Mouse (Mus musculus): ENCODE measurements around the gene B230118H07Rik. TPM values are rescaled to one million over a fixed set of nuclear protein-coding genes. Genes with fewer than 3 reads are reported as not detected.
A peak's percentile ranks its signal among the peaks of the same experiment; 100 is the strongest.

B230118H07Rik gene
- polyA plus RNA-seq, 2 experiments: 4.8 to 21.3 TPM

DNA sequence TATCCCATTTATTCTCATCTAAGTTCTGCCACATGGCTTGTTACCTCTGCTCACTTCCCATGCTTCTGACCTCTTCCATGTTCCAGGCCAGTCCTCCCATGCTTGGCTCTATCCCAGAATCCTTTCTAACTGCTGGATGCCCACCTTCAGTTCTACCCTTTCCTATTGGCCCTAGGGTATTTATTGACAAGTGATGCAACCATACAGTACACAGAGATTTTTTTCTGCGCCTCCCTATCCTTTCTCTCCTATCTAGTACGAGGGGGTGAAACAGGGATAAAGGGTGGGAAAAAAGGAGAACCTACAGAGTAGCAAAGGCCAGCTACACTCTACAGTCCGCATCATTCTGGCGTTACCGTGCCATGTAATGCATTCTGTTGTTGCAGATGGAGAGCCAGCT lies 38.7 kb upstream of the B230118H07Rik start:
- H3K27me3 ChIP-seq (ENCODE audit: control insufficient read depth, insufficient read depth, low read length): no peaks in the 10 kb centered on the region
- no peak for TF ChIP-seq CTCF (IDR thresholded peaks at IDR 0.05; ENCODE audit: low read depth)
- TF ChIP-seq EP300 (IDR thresholded peaks at IDR 0.05; ENCODE audit: low read depth): no peak
- H3K36me3 ChIP-seq (replicated peaks; ENCODE audit: control insufficient read depth, insufficient read depth, low read depth): peaks cover 7% of the 10 kb centered on the region
- no peaks in the 10 kb centered on the region for H3K4me1 ChIP-seq (replicated peaks; ENCODE audit: control insufficient read depth in 2 of 2, insufficient read depth in 2 of 2, low read length in 1 of 2)
- no peak overlapping the region for H3K9ac ChIP-seq (replicated peaks)
- H3K4me3 ChIP-seq (ENCODE audit: insufficient read depth in 1 of 2, low read depth in 2 of 2, low read length in 2 of 2): no peak overlapping the region
- ATAC-seq (ENCODE audit: insufficient read depth) (no peak), DNase-seq (ENCODE audit: low read depth in 3 of 3, low spot score in 3 of 3) (no peak)
- WGBS (ENCODE audit: insufficient replicate concordance): 83% methylated on average over 5 of the region's 5 CpGs
- no peak overlapping the region for H3K4me2 ChIP-seq (ENCODE audit: low read depth)
- H3K27ac ChIP-seq: no peak overlapping the region
- no peaks in the 10 kb centered on the region for H3K9me3 ChIP-seq (ENCODE audit: control insufficient read depth, low read length)

DNA sequence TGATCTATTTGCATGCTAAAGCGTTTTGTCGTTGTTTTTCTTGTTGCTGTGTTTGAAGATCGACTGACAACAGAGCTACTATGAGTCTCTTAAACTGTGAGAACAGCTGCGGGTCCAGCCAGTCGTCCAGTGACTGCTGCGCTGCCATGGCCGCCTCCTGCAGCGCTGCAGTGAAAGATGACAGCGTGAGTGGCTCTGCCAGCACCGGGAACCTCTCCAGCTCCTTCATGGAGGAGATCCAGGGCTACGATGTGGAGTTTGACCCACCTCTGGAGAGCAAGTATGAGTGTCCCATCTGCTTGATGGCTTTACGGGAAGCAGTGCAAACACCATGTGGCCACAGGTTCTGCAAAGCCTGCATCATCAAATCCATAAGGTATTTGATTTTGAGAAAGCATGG lies 35.1 kb upstream of the B230118H07Rik start:
- H3K36me3 ChIP-seq (replicated peaks; ENCODE audit: control insufficient read depth, insufficient read depth, low read depth): peaks cover 4% of the 10 kb centered on the region
- no peaks in the 10 kb centered on the region for H3K9me3 ChIP-seq (ENCODE audit: control insufficient read depth, low read length)
- H3K4me1 ChIP-seq (replicated peaks; ENCODE audit: control insufficient read depth in 2 of 2, insufficient read depth in 2 of 2, low read length in 1 of 2): peaks cover under 1 to 2% of the 10 kb centered on the region in 2 experiments
- ATAC-seq (ENCODE audit: insufficient read depth) (no peak), DNase-seq (ENCODE audit: low read depth in 3 of 3, low spot score in 3 of 3) (no peak)
- no peak for TF ChIP-seq EP300 (IDR thresholded peaks at IDR 0.05; ENCODE audit: low read depth)
- no peak for TF ChIP-seq CTCF (IDR thresholded peaks at IDR 0.05; ENCODE audit: low read depth)
- H3K4me3 ChIP-seq (ENCODE audit: insufficient read depth in 1 of 2, low read depth in 2 of 2, low read length in 2 of 2): no peak overlapping the region
- H3K9ac ChIP-seq (replicated peaks): no peak overlapping the region
- WGBS (ENCODE audit: insufficient replicate concordance): 83% methylated on average over 12 of the region's 12 CpGs
- H3K27ac ChIP-seq: no peak overlapping the region
- no peak overlapping the region for H3K4me2 ChIP-seq (ENCODE audit: low read depth)
- no peaks in the 10 kb centered on the region for H3K27me3 ChIP-seq (ENCODE audit: control insufficient read depth, insufficient read depth, low read length)

DNA sequence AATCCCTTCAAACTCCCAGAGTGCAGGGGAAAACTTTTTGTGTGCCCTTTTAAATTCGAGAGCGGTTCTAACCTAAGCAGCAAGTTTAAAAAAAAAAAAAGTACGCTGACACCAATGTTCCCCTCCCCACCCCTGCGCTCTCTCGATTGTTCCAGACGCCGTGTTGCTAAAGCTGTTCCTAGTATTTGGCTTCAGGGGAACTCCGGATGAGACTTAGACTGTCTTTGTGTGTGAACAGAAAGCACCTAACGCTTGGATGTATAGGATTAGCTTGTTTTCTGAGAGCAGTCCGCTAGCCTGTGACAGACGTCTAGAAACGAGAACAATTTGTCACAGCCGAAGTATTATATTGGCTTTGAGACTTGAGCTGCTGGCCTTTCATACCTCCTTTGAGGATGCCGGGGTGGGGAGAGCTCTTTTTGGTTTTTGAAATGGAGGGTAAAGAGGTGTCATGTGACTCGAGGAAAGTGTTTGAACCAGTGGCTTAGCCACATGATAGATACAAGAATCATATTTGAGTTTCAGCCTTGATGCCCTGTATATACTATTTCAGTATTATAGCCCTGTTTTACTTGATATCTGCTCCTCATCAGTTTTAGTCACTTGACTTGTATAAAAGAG lies 29.9 kb upstream of the B230118H07Rik start:
- Histone ChIP-seq H3K4me3 (ENCODE audit: insufficient read depth in 1 of 2, low read depth in 2 of 2, low read length in 2 of 2) (peak overlapping the region; percentile 89 to 93), H3K9ac (replicated peaks) (peak overlapping the region; percentile 73), H3K36me3 (replicated peaks; ENCODE audit: control insufficient read depth, insufficient read depth, low read depth) (no peaks in the 10 kb centered on the region), H3K27ac (no peak overlapping the region), H3K4me1 (replicated peaks; ENCODE audit: control insufficient read depth in 2 of 2, insufficient read depth in 2 of 2, low read length in 1 of 2) (peaks cover 4 to 5% of the 10 kb centered on the region in 2 experiments), H3K27me3 (ENCODE audit: control insufficient read depth, insufficient read depth, low read length) (no peaks in the 10 kb centered on the region), H3K4me2 (ENCODE audit: low read depth) (peak overlapping the region; percentile 84), H3K9me3 (ENCODE audit: control insufficient read depth, low read length) (no peaks in the 10 kb centered on the region)
- no peak for ATAC-seq (ENCODE audit: insufficient read depth)
- peak in 1 of 3 experiments; percentile 54 for DNase-seq (ENCODE audit: low read depth in 3 of 3, low spot score in 3 of 3)
- no peak for TF ChIP-seq CTCF (IDR thresholded peaks at IDR 0.05; ENCODE audit: low read depth)
- TF ChIP-seq EP300 (IDR thresholded peaks at IDR 0.05; ENCODE audit: low read depth): no peak
- WGBS (ENCODE audit: insufficient replicate concordance): 5% methylated on average over 15 of the region's 15 CpGs

DNA sequence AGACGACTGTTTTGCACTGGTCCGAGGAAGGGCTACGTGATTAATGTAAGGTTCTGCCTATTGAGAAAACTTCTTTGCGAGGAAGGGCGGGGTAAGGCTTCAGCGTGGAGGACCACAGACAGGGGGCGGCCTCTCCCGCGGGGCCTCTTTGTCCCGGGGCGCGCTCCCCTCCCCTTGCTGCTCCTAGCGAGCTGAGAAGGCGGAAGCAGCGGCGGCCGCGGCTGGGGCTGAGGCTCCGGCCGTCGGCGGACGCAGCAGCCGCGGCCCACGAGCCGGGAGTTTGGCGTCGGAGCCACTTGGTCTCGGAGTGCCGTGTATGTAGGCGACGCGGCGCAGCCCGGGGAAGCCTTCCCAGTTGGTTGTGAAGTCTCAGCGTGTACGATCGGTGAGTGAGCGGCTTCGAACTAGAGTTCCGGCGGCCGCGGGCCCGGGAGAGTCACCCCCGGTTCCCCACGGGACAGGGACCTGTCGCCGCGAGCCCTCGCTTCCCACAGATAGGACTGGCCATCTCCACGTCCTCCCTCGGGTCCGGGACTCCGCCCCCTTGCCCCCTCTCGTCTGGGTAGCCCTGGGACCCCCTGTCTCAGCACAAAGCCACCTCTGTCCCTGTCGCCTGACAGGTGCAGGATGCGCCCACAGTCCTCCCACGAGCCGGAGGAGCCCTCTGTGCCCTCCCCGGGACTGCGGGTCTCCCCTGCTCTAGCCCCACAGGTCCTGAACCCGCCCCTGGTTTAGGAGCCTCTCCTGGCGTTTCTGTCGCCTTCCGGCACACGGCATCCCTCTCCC lies 29.1 kb upstream of the B230118H07Rik start, which contains the start of gene Traf6:
Traf6 (plus strand) TSS at position 194 of the 786 bp plus-strand sequence.
- H3K36me3 ChIP-seq (replicated peaks; ENCODE audit: control insufficient read depth, insufficient read depth, low read depth): no peaks in the 10 kb centered on the region
- under 1% methylated on average over 68 of the region's 68 CpGs for WGBS (ENCODE audit: insufficient replicate concordance)

DNA sequence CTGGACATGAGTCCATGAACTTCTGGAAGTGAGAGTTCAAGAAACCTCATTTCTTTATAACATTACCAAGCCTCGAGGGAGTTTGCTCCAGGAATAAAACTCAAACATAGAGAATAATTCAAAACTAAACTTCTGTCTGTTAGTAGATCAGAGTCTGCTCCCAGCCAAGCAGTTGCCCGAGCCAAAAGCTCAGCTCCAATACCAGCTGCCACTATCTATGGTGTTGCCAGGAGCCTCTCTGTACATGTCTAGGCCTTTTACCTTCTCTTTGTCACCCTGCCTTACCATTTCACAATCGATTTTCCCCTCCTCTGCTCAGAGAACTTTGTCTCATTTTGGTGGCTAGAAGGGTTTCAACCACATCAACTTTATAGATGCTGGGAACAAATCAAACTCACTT lies 24.2 kb upstream of the B230118H07Rik start:
- Histone ChIP-seq H3K9me3 (ENCODE audit: control insufficient read depth, low read length) (no peaks in the 10 kb centered on the region), H3K36me3 (replicated peaks; ENCODE audit: control insufficient read depth, insufficient read depth, low read depth) (no peaks in the 10 kb centered on the region), H3K9ac (replicated peaks) (no peak overlapping the region), H3K27me3 (ENCODE audit: control insufficient read depth, insufficient read depth, low read length) (no peaks in the 10 kb centered on the region), H3K4me1 (replicated peaks; ENCODE audit: control insufficient read depth in 2 of 2, insufficient read depth in 2 of 2, low read length in 1 of 2) (peaks cover 0 to 2% of the 10 kb centered on the region in 2 experiments; a peak in 2 of 4 replicates), H3K4me3 (ENCODE audit: insufficient read depth in 1 of 2, low read depth in 2 of 2, low read length in 2 of 2) (no peak overlapping the region), H3K27ac (no peak overlapping the region), H3K4me2 (ENCODE audit: low read depth) (no peak overlapping the region)
- no peak for ATAC-seq (ENCODE audit: insufficient read depth)
- TF ChIP-seq CTCF (IDR thresholded peaks at IDR 0.05; ENCODE audit: low read depth) (no peak), EP300 (IDR thresholded peaks at IDR 0.05; ENCODE audit: low read depth) (no peak)
- WGBS (ENCODE audit: insufficient replicate concordance): 32% methylated on average over 3 of the region's 3 CpGs
- DNase-seq (ENCODE audit: low read depth in 3 of 3, low spot score in 3 of 3): no peak

More for the DNA sequence above, 29.1 kb upstream of the B230118H07Rik start, which contains the start of gene Traf6:
- peak within 1 kb of the TSS; percentile 73 for H3K9ac ChIP-seq (replicated peaks)
- peak within 1 kb of the TSS; percentile 84 for H3K4me2 ChIP-seq (ENCODE audit: low read depth)
- peak within 1 kb of the TSS; percentile 89 to 93 for H3K4me3 ChIP-seq (ENCODE audit: insufficient read depth in 1 of 2, low read depth in 2 of 2, low read length in 2 of 2)
- DNase-seq (ENCODE audit: low read depth in 3 of 3, low spot score in 3 of 3) (peak; percentile 55 to 67 (median 63)), ATAC-seq (ENCODE audit: insufficient read depth) (peak; percentile 89)
- H3K27me3 ChIP-seq (ENCODE audit: control insufficient read depth, insufficient read depth, low read length): no peaks in the 10 kb centered on the region
- H3K4me1 ChIP-seq (replicated peaks; ENCODE audit: control insufficient read depth in 2 of 2, insufficient read depth in 2 of 2, low read length in 1 of 2): peaks cover 4 to 5% of the 10 kb centered on the region in 2 experiments
- no peaks in the 10 kb centered on the region for H3K9me3 ChIP-seq (ENCODE audit: control insufficient read depth, low read length)
- no peak within 1 kb of the TSS for H3K27ac ChIP-seq
- no peak for TF ChIP-seq EP300 (IDR thresholded peaks at IDR 0.05; ENCODE audit: low read depth)
- TF ChIP-seq CTCF (IDR thresholded peaks at IDR 0.05; ENCODE audit: low read depth): peak; percentile 85

Data from liver, embryonic 14.5 days (tissue).